Mouse (Mus musculus) liver, postnatal 0 days (tissue): ENCODE results near the gene Spsb1.

Experiments used
- CTCF ChIP-seq: sonication (generic); IDR thresholded peaks from 2 replicates; pipeline ENCODE4 v1.5.1; 2016; ENCODE audit warnings: antibody characterized with exemption, low read depth
- EP300 ChIP-seq: IDR thresholded peaks from 2 replicates; pipeline ENCODE4 v1.6.1; 2016; ENCODE audit warnings: antibody characterized with exemption, low read depth, mild to moderate bottlenecking

GRCm38 (mm10) chr4:149999510-149999900 lies 44.7 kb upstream of the Spsb1 start:
- TF ChIP-seq CTCF (no peak), EP300 (no peak)
